Mouse (Mus musculus) hindbrain, embryonic 15.5 days (tissue): ENCODE results near the gene Ap1s1. TPM values are rescaled to one million over a fixed set of nuclear protein-coding genes. Genes with fewer than 3 reads are reported as not detected.

ENCODE experiments used
- ATAC-seq: fragments of 200-750 bp; cut with Nextera tagmentation; 2 replicates; pipeline ENCODE4 v1.8.0; 2017; ENCODE audit warnings: low read depth, moderate number of reproducible peaks, moderate TSS enrichment; ENCODE audit not compliant: low FRiP score
- H3K27ac ChIP-seq: fragments of 300-500 bp; sonication (generic); replicated peaks from 2 replicates; pipeline ENCODE4 v1.5.1; 2015; ENCODE audit warnings: mild to moderate bottlenecking, inconsistent platforms
- H3K27me3 ChIP-seq: fragments of 300-500 bp; sonication (generic); 2 replicates; pipeline ENCODE4 v1.6.1; 2015; ENCODE audit warnings: control low read depth, inconsistent platforms
- H3K36me3 ChIP-seq: fragments of 300-500 bp; sonication (generic); 2 replicates; pipeline ENCODE4 v1.6.1; 2015; ENCODE audit warnings: control low read depth, inconsistent platforms
- H3K4me1 ChIP-seq: fragments of 300-500 bp; sonication (generic); replicated peaks from 2 replicates; pipeline ENCODE4 v1.6.1; 2015; ENCODE audit warnings: control low read depth, inconsistent platforms
- H3K4me2 ChIP-seq: fragments of 300-500 bp; sonication (generic); 2 replicates; pipeline ENCODE4 v1.6.1; 2015; ENCODE audit warnings: moderate library complexity, mild to moderate bottlenecking, inconsistent platforms
- H3K4me3 ChIP-seq: fragments of 300-500 bp; sonication (generic); 2 replicates; pipeline ENCODE4 v1.5.1; 2015; ENCODE audit warnings: mild to moderate bottlenecking, inconsistent platforms
- H3K9ac ChIP-seq: fragments of 300-500 bp; sonication (generic); 2 replicates; pipeline ENCODE4 v1.6.1; 2015; ENCODE audit warnings: inconsistent platforms
- H3K9me3 ChIP-seq: fragments of 300-500 bp; sonication (generic); 2 replicates; pipeline ENCODE4 v1.6.1; 2016; ENCODE audit warnings: control low read depth, inconsistent platforms
- WGBS: fragments of 180-500 bp; shearing (Covaris S2); methylation state at CpG from one replicate; pipeline ENCODE4 v1.1.7; 2015; 5-methylcytosine and 5-hydroxymethylcytosine counted together
- polyA plus RNA-seq: library from polyadenylated mRNA; unstranded; fragments of >200 nt; fragmentation: Nextera tagmentation; extraction: Ambion mirVana; gene quantifications from 2 replicates; pipeline ENCODE4 v1.2.1, GENCODE M21; 2015

The Ap1s1 gene
- polyA plus RNA-seq, 1 experiment from 2014 or later = 239 TPM

DNA sequence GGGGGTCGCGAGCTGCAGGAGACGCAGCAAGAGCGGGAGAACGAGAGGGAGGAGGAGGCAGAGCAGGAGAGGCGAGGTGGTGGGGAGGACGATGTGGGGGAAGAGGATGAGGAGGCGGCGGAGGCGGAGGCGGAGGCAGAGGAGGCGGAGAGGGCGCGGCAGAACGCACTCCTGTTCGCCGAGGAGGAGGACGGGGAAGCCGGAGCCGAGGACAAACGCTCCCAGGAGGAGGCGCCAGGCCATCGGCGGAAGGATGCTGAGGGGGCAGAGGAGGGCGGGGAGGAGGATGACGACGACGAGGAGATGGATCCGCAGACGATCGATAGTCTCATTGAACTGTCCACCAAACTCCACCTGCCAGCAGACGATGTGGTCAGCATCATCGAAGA is 13.9 kb downstream of the Ap1s1 start:
- Histone ChIP-seq H3K9ac (peak overlapping the region; percentile 53), H3K27ac (peak overlapping the region; percentile 61; the same call in 1 of the 2 replicates), H3K4me3 (peak overlapping the region; percentile 58), H3K4me1 (peaks cover 38% of the 10 kb centered on the region), H3K36me3 (peaks cover 12% of the 10 kb centered on the region; the same call in 1 of the 2 replicates), H3K4me2 (peak overlapping the region; percentile 99), H3K9me3 (no peaks in the 10 kb centered on the region), H3K27me3 (peaks cover 21% of the 10 kb centered on the region)
- under 1% methylated on average over 33 of the region's 33 CpGs for WGBS
- ATAC-seq = no peak

DNA sequence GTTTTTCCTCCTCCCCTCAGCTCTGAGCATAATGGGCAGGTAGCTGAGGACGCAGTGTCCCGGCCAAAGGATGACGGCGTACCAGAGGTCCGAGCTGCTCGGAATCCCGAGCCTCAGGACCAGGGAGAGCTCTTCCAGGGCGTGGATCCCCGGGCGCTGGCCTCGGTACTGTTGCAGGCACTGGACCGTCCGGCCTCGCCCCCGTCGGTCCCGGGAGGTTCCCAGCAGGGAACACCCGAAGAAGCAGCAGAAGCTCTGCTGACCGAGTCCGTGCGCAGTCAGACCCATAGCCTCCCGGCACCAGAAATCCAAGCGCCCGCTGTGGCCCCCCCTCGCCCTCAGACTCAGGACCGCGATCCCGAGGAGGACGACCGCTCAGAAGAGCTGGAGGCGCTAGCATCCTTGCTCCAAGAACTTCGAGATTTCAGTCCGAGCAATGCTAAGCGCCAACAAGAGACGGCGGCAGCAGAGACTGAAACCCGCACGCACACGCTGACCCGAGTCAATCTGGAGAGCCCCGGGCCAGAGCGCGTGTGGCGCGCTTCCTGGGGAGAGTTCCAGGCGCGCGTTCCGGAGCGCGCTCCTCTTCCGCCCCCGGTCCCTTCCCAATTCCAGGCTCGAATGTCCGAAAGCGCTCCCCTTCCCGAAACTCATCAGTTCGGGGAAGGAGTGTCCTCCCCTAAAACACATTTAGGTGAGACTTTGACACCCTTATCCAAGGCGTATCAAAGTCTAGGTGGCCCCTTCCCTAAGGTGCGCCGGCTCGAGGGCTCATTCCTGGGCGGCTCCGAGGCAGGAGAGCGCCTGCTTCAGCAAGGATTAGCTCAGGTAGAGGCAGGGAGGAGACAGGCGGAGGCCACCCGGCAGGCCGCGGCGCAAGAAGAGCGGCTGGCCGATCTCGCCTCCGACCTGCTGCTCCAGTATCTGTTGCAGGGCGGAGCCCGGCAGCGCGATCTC is 14.6 kb downstream of the Ap1s1 start:
- Histone ChIP-seq H3K27ac (no peak overlapping the region; the same call in 1 of the 2 replicates), H3K4me2 (peak overlapping the region; percentile 99), H3K9ac (peak overlapping the region; percentile 53), H3K9me3 (no peaks in the 10 kb centered on the region), H3K4me3 (peak overlapping the region; percentile 58), H3K36me3 (0 out of 2 replicates have a peak, but pooled peaks cover 5% of the 10 kb centered on the region), H3K4me1 (peaks cover 38% of the 10 kb centered on the region), H3K27me3 (peaks cover 28% of the 10 kb centered on the region)
- ATAC-seq = no peak
- under 1% methylated on average over 78 of the region's 78 CpGs for WGBS

GRCm38 (mm10) chr5:137030416-137030810 is 15.5 kb downstream of the Ap1s1 start:
- Histone ChIP-seq H3K36me3 (no peaks in the 10 kb centered on the region), H3K27ac (no peak overlapping the region), H3K9me3 (no peaks in the 10 kb centered on the region), H3K9ac (peak overlapping the region; percentile 53), H3K27me3 (peaks cover 37% of the 10 kb centered on the region), H3K4me2 (peak overlapping the region; percentile 99), H3K4me3 (peak overlapping the region; percentile 58), H3K4me1 (peaks cover 42% of the 10 kb centered on the region)
- 8% methylated on average over 22 of the region's 22 CpGs for WGBS
- no peak for ATAC-seq

- Histone ChIP-seq H3K9ac (peak overlapping the region; percentile 53), H3K27ac (peak overlapping the region; percentile 69), H3K4me2 (peak overlapping the region; percentile 99), H3K9me3 (no peaks in the 10 kb centered on the region), H3K36me3 (no peaks in the 10 kb centered on the region), H3K4me3 (peak overlapping the region; percentile 58), H3K27me3 (peaks cover 42% of the 10 kb centered on the region), H3K4me1 (peaks cover 46% of the 10 kb centered on the region)
- ATAC-seq = peak; percentile 80
- WGBS = under 1% methylated on average over 49 of the region's 52 CpGs
These were observed 16.1 kb downstream of the Ap1s1 start for GRCm38 (mm10) chr5:137029643-137030415.

- H3K36me3 ChIP-seq = no peaks in the 10 kb centered on the region
- peak overlapping the region; percentile 99 for H3K4me2 ChIP-seq
- H3K9ac ChIP-seq = peak overlapping the region; percentile 41
- H3K4me1 ChIP-seq = peaks cover 49% of the 10 kb centered on the region
- peak overlapping the region; percentile 69 for H3K27ac ChIP-seq
- WGBS = 2% methylated on average over 8 of the region's 8 CpGs
- peak; percentile 7; the same call in 1 of the 2 replicates for ATAC-seq
- H3K4me3 ChIP-seq = peak overlapping the region; percentile 58
- H3K9me3 ChIP-seq = no peaks in the 10 kb centered on the region
- H3K27me3 ChIP-seq = peaks cover 48% of the 10 kb centered on the region
These were observed 16.7 kb downstream of the Ap1s1 start for GRCm38 (mm10) chr5:137029273-137029585.

- peaks cover 53% of the 10 kb centered on the region for H3K27me3 ChIP-seq
- WGBS = 4% methylated on average over 28 of the region's 29 CpGs
- H3K4me1 ChIP-seq = peaks cover 49% of the 10 kb centered on the region
- peak overlapping the region; percentile 69; the same call in 1 of the 2 replicates for H3K27ac ChIP-seq
- no peak overlapping the region for H3K9ac ChIP-seq
- ATAC-seq = peak; percentile 23; the same call in 1 of the 2 replicates
- H3K4me3 ChIP-seq = peak overlapping the region; percentile 58
- H3K36me3 ChIP-seq = no peaks in the 10 kb centered on the region
- peak overlapping the region; percentile 99 for H3K4me2 ChIP-seq
- no peaks in the 10 kb centered on the region for H3K9me3 ChIP-seq
These were observed 17.2 kb downstream of the Ap1s1 start for GRCm38 (mm10) chr5:137028561-137029272.

GRCm38 (mm10) chr5:137026092-137026491 is 19.8 kb downstream of the Ap1s1 start, which contains the start of gene Vgf:
Vgf (plus strand) TSS chr5:137026392.
- no peaks in the 10 kb centered on the region for H3K9me3 ChIP-seq
- 0 out of 2 replicates have a peak within 1 kb of the TSS, but pooled peaks have one; percentile 8 for H3K9ac ChIP-seq
- H3K4me3 ChIP-seq = peak within 1 kb of the TSS; percentile 32
- peaks cover 52% of the 10 kb centered on the region for H3K27me3 ChIP-seq
- peak within 1 kb of the TSS; percentile 57 for H3K4me2 ChIP-seq
- WGBS = 18% methylated on average over 4 of the region's 4 CpGs
- no peak for ATAC-seq
- no peak within 1 kb of the TSS for H3K27ac ChIP-seq
- H3K4me1 ChIP-seq = peaks cover 30% of the 10 kb centered on the region
- H3K36me3 ChIP-seq = no peaks in the 10 kb centered on the region

- Histone ChIP-seq H3K4me3 (peak overlapping the region; percentile 32), H3K4me1 (peaks cover 20% of the 10 kb centered on the region), H3K36me3 (no peaks in the 10 kb centered on the region), H3K27ac (no peak overlapping the region), H3K9ac (no peak overlapping the region), H3K9me3 (no peaks in the 10 kb centered on the region), H3K27me3 (peaks cover 45% of the 10 kb centered on the region), H3K4me2 (peak overlapping the region; percentile 57)
- ATAC-seq = no peak
- WGBS = under 1% methylated on average over 23 of the region's 23 CpGs
These were observed 20.8 kb downstream of the Ap1s1 start for GRCm38 (mm10) chr5:137025132-137025531.

GRCm38 (mm10) chr5:137024318-137024717 is 21.6 kb downstream of the Ap1s1 start:
- H3K4me3 ChIP-seq = no peak overlapping the region
- H3K36me3 ChIP-seq = no peaks in the 10 kb centered on the region
- no peak for ATAC-seq
- peaks cover 19% of the 10 kb centered on the region for H3K4me1 ChIP-seq
- WGBS = 52% methylated on average over 3 of the region's 3 CpGs
- H3K9me3 ChIP-seq = no peaks in the 10 kb centered on the region
- H3K4me2 ChIP-seq = no peak overlapping the region
- no peak overlapping the region for H3K9ac ChIP-seq
- no peak overlapping the region for H3K27ac ChIP-seq
- H3K27me3 ChIP-seq = peaks cover 49% of the 10 kb centered on the region

GRCm38 (mm10) chr5:137015913-137016312 is 30.0 kb downstream of the Ap1s1 start:
- 0 out of 2 replicates have a peak, but pooled peaks cover 3% of the 10 kb centered on the region for H3K27me3 ChIP-seq
- ATAC-seq = no peak
- H3K9ac ChIP-seq = no peak overlapping the region
- H3K27ac ChIP-seq = no peak overlapping the region
- H3K36me3 ChIP-seq = no peaks in the 10 kb centered on the region
- H3K9me3 ChIP-seq = no peaks in the 10 kb centered on the region
- no peak overlapping the region for H3K4me2 ChIP-seq
- H3K4me3 ChIP-seq = no peak overlapping the region
- 85% methylated on average over 3 of the region's 3 CpGs for WGBS
- H3K4me1 ChIP-seq = no peaks in the 10 kb centered on the region

- no peaks in the 10 kb centered on the region for H3K36me3 ChIP-seq
- no peak overlapping the region for H3K9ac ChIP-seq
- H3K4me3 ChIP-seq = no peak overlapping the region
- no peak overlapping the region for H3K27ac ChIP-seq
- ATAC-seq = no peak
- 70% methylated on average over 15 of the region's 15 CpGs for WGBS
- H3K4me2 ChIP-seq = no peak overlapping the region
- no peaks in the 10 kb centered on the region for H3K4me1 ChIP-seq
- no peaks in the 10 kb centered on the region for H3K27me3 ChIP-seq
- no peaks in the 10 kb centered on the region for H3K9me3 ChIP-seq
These were observed 33.5 kb downstream of the Ap1s1 start for GRCm38 (mm10) chr5:137012401-137012950.
